Mouse (Mus musculus) CH12.LX (cell line): ENCODE measurements around the gene Nop16. TPM values are rescaled to one million over a fixed set of nuclear protein-coding genes. Genes with fewer than 3 reads are reported as not detected.
A peak's percentile ranks its signal among the peaks of the same experiment; 100 is the strongest.

Source experiments
- DNase-seq: peaks from one replicate; pipeline ENCODE4 v3.0.0-alpha.2; 2013; ENCODE audit errors: extremely low read depth
- H3K27ac ChIP-seq: 2 replicates; pipeline ENCODE4 v1.5.1; 2012; ENCODE audit warnings: low read depth, mild to moderate bottlenecking, control low read depth, moderate library complexity; ENCODE audit not compliant: insufficient read depth
- H3K27me3 ChIP-seq: replicated peaks from 2 replicates; pipeline ENCODE3; 2012; ENCODE audit warnings: inconsistent platforms
- H3K36me3 ChIP-seq, 2 experiments: replicated peaks in 1 of 2; 2 replicates each; pipeline versions ENCODE3 to v1.6.1; 2012; ENCODE audit warnings: inconsistent platforms in 1 of 2, low read length in 1 of 2, mild to moderate bottlenecking in 1 of 2, mixed read lengths in 1 of 2, moderate library complexity in 1 of 2; ENCODE audit not compliant: control insufficient read depth in 1 of 2, insufficient read depth in 1 of 2
- H3K4me1 ChIP-seq, 2 experiments: 2 replicates each; pipeline ENCODE4 v1.6.1; 2012; ENCODE audit warnings: inconsistent platforms in 1 of 2, moderate library complexity in 1 of 2; ENCODE audit not compliant: insufficient read depth in 2 of 2, control insufficient read depth in 1 of 2
- H3K4me2 ChIP-seq: 2 replicates; pipeline ENCODE4 v1.6.1; 2012; ENCODE audit warnings: low read depth, mild to moderate bottlenecking, control low read depth; ENCODE audit not compliant: poor library complexity, insufficient read depth, severe bottlenecking
- H3K4me3 ChIP-seq, 3 experiments: fragments of 150-350 bp in 1 of 3; sonication (generic) in 1 of 3; replicated peaks in 1 of 3; 2 replicates each; pipeline versions ENCODE3 to v1.5.1; 2011 to 2012; ENCODE audit warnings: low read depth in 2 of 3, low read length in 2 of 3, mild to moderate bottlenecking in 2 of 3, moderate library complexity in 2 of 3, control low read depth in 1 of 3, improper control_type of control experiment in 1 of 3, inconsistent platforms in 1 of 3, mixed read lengths in 1 of 3; ENCODE audit not compliant: poor library complexity in 1 of 3
- H3K79me2 ChIP-seq: replicated peaks from 2 replicates; pipeline ENCODE4 v1.6.1; 2012; ENCODE audit warnings: mild to moderate bottlenecking, moderate library complexity; ENCODE audit not compliant: control insufficient read depth, poor library complexity, insufficient read depth, severe bottlenecking; ENCODE audit errors: extremely low read depth
- H3K9ac ChIP-seq: 2 replicates; pipeline ENCODE4 v1.6.1; 2012; ENCODE audit warnings: low read depth, mild to moderate bottlenecking, control low read depth, moderate library complexity; ENCODE audit not compliant: insufficient read depth
- H3K9me3 ChIP-seq: replicated peaks from 2 replicates; pipeline ENCODE3; 2012; ENCODE audit warnings: low read length, inconsistent platforms, mixed read lengths
- BHLHE40 ChIP-seq: IDR thresholded peaks from 2 replicates; pipeline ENCODE4 v1.6.1; 2011; ENCODE audit warnings: mild to moderate bottlenecking, low read depth, low read length, improper control_type of control experiment
- CHD1 ChIP-seq: IDR thresholded peaks from 2 replicates; pipeline ENCODE4 v1.6.1; 2012; ENCODE audit warnings: low read depth, low read length, improper control_type of control experiment, inconsistent platforms
- CHD2 ChIP-seq: IDR thresholded peaks from 2 replicates; pipeline ENCODE4 v1.6.1; 2011; ENCODE audit warnings: low read length, improper control_type of control experiment
- CTCF ChIP-seq, 2 experiments: IDR thresholded peaks in 1 of 2; conservative IDR thresholded peaks in 1 of 2; 2 replicates each; pipeline ENCODE4 v1.5.1; 2011 to 2012; ENCODE audit warnings: low read depth in 2 of 2, low read length in 2 of 2, improper control_type of control experiment in 1 of 2, inconsistent platforms in 1 of 2, mild to moderate bottlenecking in 1 of 2, moderate library complexity in 1 of 2
- E2F4 ChIP-seq: IDR thresholded peaks from 2 replicates; pipeline ENCODE4 v1.6.1; 2011; ENCODE audit warnings: low read depth, low read length, improper control_type of control experiment; ENCODE audit not compliant: insufficient replicate concordance
- ELF1 ChIP-seq: IDR thresholded peaks from 2 replicates; pipeline ENCODE4 v1.6.1; 2014; ENCODE audit warnings: low read depth, mild to moderate bottlenecking, inconsistent platforms, low read length, improper control_type of control experiment
- EP300 ChIP-seq: IDR thresholded peaks from 2 replicates; pipeline ENCODE4 v1.6.1; 2011; ENCODE audit warnings: low read length, improper control_type of control experiment
- ETS1 ChIP-seq: conservative IDR thresholded peaks from 2 replicates; pipeline ENCODE4 v1.6.1; 2012; ENCODE audit warnings: low read depth, mild to moderate bottlenecking, inconsistent platforms, low read length, improper control_type of control experiment, moderate library complexity
- GABPA ChIP-seq: IDR thresholded peaks from 2 replicates; pipeline ENCODE4 v1.6.1; 2012; ENCODE audit warnings: low read depth, low read length, improper control_type of control experiment, inconsistent platforms; ENCODE audit not compliant: insufficient replicate concordance
- HCFC1 ChIP-seq: IDR thresholded peaks from 2 replicates; pipeline ENCODE4 v1.6.1; 2012; ENCODE audit warnings: low read depth, mild to moderate bottlenecking, inconsistent platforms, low read length, improper control_type of control experiment
- IRF4 ChIP-seq: IDR thresholded peaks from 2 replicates; pipeline ENCODE4 v1.6.1; 2014; ENCODE audit warnings: low read depth, mild to moderate bottlenecking, inconsistent platforms, low read length, improper control_type of control experiment
- JUN ChIP-seq: IDR thresholded peaks from 2 replicates; pipeline ENCODE4 v1.6.1; 2011; ENCODE audit warnings: low read depth, mild to moderate bottlenecking, low read length, improper control_type of control experiment, moderate library complexity; ENCODE audit not compliant: insufficient read depth
- JUND ChIP-seq: conservative IDR thresholded peaks from 2 replicates; pipeline ENCODE4 v1.6.1; 2011; ENCODE audit warnings: low read depth, low read length, improper control_type of control experiment
- KAT2A ChIP-seq: IDR thresholded peaks from 2 replicates; pipeline ENCODE4 v1.6.1; 2012; ENCODE audit warnings: low read length, improper control_type of control experiment, inconsistent platforms; ENCODE audit not compliant: insufficient replicate concordance
- MAFK ChIP-seq: IDR thresholded peaks from 2 replicates; pipeline ENCODE4 v1.6.1; 2011; ENCODE audit warnings: low read length, improper control_type of control experiment; ENCODE audit not compliant: insufficient replicate concordance
- MAX ChIP-seq: IDR thresholded peaks from 2 replicates; pipeline ENCODE4 v1.6.1; 2011; ENCODE audit warnings: low read length, improper control_type of control experiment
- MAZ ChIP-seq: IDR thresholded peaks from 2 replicates; pipeline ENCODE4 v1.6.1; 2012; ENCODE audit warnings: low read depth, mild to moderate bottlenecking, inconsistent platforms, low read length, improper control_type of control experiment, moderate library complexity
- MEF2A ChIP-seq: IDR thresholded peaks from 2 replicates; pipeline ENCODE4 v1.6.1; 2014; ENCODE audit warnings: low read depth, mild to moderate bottlenecking, inconsistent platforms, low read length, improper control_type of control experiment, borderline replicate concordance
- MXI1 ChIP-seq: IDR thresholded peaks from 2 replicates; pipeline ENCODE4 v1.6.1; 2011; ENCODE audit warnings: mild to moderate bottlenecking, low read depth, low read length, improper control_type of control experiment
- MYC ChIP-seq: IDR thresholded peaks from 2 replicates; pipeline ENCODE4 v1.6.1; 2011; ENCODE audit warnings: low read depth, mild to moderate bottlenecking, improper control_type of control experiment, low read length
- NELFE ChIP-seq: IDR thresholded peaks from 2 replicates; pipeline ENCODE4 v1.6.1; 2011; ENCODE audit warnings: low read depth, low read length, improper control_type of control experiment
- NRF1 ChIP-seq: IDR thresholded peaks from 2 replicates; pipeline ENCODE4 v1.6.1; 2014; ENCODE audit warnings: low read depth, mild to moderate bottlenecking, inconsistent platforms, low read length, improper control_type of control experiment, moderate library complexity
- PAX5 ChIP-seq: IDR thresholded peaks from 2 replicates; pipeline ENCODE4 v1.6.1; 2012; ENCODE audit warnings: low read length, inconsistent platforms, mixed read lengths
- POLR2A ChIP-seq: IDR thresholded peaks from 2 replicates; pipeline ENCODE4 v1.6.1; 2011; ENCODE audit warnings: low read depth, mild to moderate bottlenecking, improper control_type of control experiment, low read length
- POLR2AphosphoS2 ChIP-seq: IDR thresholded peaks from 2 replicates; pipeline ENCODE4 v1.6.1; 2011; ENCODE audit warnings: low read depth, low read length, improper control_type of control experiment
- RAD21 ChIP-seq: IDR thresholded peaks from 2 replicates; pipeline ENCODE4 v1.6.1; 2011; ENCODE audit warnings: low read depth, mild to moderate bottlenecking, low read length, improper control_type of control experiment, moderate library complexity
- RCOR1 ChIP-seq: conservative IDR thresholded peaks from 2 replicates; pipeline ENCODE4 v1.6.1; 2012; ENCODE audit warnings: low read depth, mild to moderate bottlenecking, inconsistent platforms, low read length, improper control_type of control experiment
- SIN3A ChIP-seq: IDR thresholded peaks from 2 replicates; pipeline ENCODE4 v1.6.1; 2012; ENCODE audit warnings: low read length, improper control_type of control experiment, inconsistent platforms
- SMC3 ChIP-seq: IDR thresholded peaks from 2 replicates; pipeline ENCODE4 v1.6.1; 2011; ENCODE audit warnings: low read depth, low read length, improper control_type of control experiment
- TBP ChIP-seq: conservative IDR thresholded peaks from 2 replicates; pipeline ENCODE4 v1.6.1; 2011; ENCODE audit warnings: low read depth, low read length, improper control_type of control experiment
- TCF12 ChIP-seq: IDR thresholded peaks from 2 replicates; pipeline ENCODE4 v1.6.1; 2014; ENCODE audit warnings: low read depth, mild to moderate bottlenecking, inconsistent platforms, low read length, improper control_type of control experiment
- UBTF ChIP-seq: IDR thresholded peaks from 2 replicates; pipeline ENCODE4 v1.6.1; 2012; ENCODE audit warnings: low read depth, mild to moderate bottlenecking, inconsistent platforms, low read length, improper control_type of control experiment, moderate library complexity
- USF1 ChIP-seq: IDR thresholded peaks from 2 replicates; pipeline ENCODE4 v1.6.1; 2014; ENCODE audit warnings: low read depth, mild to moderate bottlenecking, inconsistent platforms, low read length, improper control_type of control experiment
- USF2 ChIP-seq: conservative IDR thresholded peaks from 2 replicates; pipeline ENCODE4 v1.6.1; 2011; ENCODE audit warnings: low read depth, low read length, improper control_type of control experiment
- ZC3H11A ChIP-seq: IDR thresholded peaks from 2 replicates; pipeline ENCODE4 v1.6.1; 2012; ENCODE audit warnings: low read depth, mild to moderate bottlenecking, inconsistent platforms, low read length, improper control_type of control experiment
- ZKSCAN1 ChIP-seq: IDR thresholded peaks from 2 replicates; pipeline ENCODE4 v1.6.1; 2012; ENCODE audit warnings: low read depth, inconsistent platforms, low read length, improper control_type of control experiment, borderline replicate concordance
- ZMIZ1 ChIP-seq: IDR thresholded peaks from 2 replicates; pipeline ENCODE4 v1.6.1; 2012; ENCODE audit warnings: low read depth, mild to moderate bottlenecking, inconsistent platforms, low read length, improper control_type of control experiment
- ZNF384 ChIP-seq: IDR thresholded peaks from 2 replicates; pipeline ENCODE4 v1.6.1; 2012; ENCODE audit warnings: low read depth, low read length, improper control_type of control experiment, inconsistent platforms
- dilution Hi-C: fragments of 300-500 bp; cut with MboI; formaldehyde crosslinking; loops from 2 replicates; pipeline ENCODE4 v1.14.3; 2020; ENCODE audit warnings: low sequenced_read_pairs; ENCODE audit not compliant: extremely low pct_unique_long_range_greater_than_20kb, extremely low pct_ligation_motif_present
- in situ Hi-C: fragments of 300-500 bp; cut with MboI; formaldehyde crosslinking; loops from 3 replicates; pipeline ENCODE4 v1.14.3; 2019; ENCODE audit warnings: low sequenced_read_pairs, low pct_ligation_motif_present, low pct_unique_long_range_greater_than_20kb, mixed read lengths
- polyA plus RNA-seq: library from polyadenylated mRNA; unstranded; fragments of >175 nt; gene quantifications from 2 replicates; pipeline ENCODE4 v1.2.1, GENCODE M21; 2012; ENCODE audit warnings: low read depth; ENCODE audit not compliant: insufficient read length
- total RNA-seq, 2 experiments: library from RNA; depleted of rRNA; stranded (reverse); fragments of 300-350 nt in 1 of 2; fragments of >200 nt in 1 of 2; gene quantifications; 2 replicates each; pipeline ENCODE4 v1.2.3; 2012 to 2014

Gene Nop16
- total and polyA plus RNA-seq, 3 experiments: 100 to 187 (median 127) TPM

GRCm38 (mm10) chr13:54610972-54611754 is 21.3 kb upstream of the Nop16 start, which contains the start of gene Cltb:
Gene Cltb, minus strand, starts transcription at chr13:54611344.
- Histone ChIP-seq H3K36me3 (peaks cover 0 to 3% of the 10 kb centered on the region in 2 experiments), H3K27ac (no peak within 1 kb of the TSS), H3K9ac (peak within 1 kb of the TSS; percentile 42), H3K4me3 (peak within 1 kb of the TSS; percentile 61 to 74 (median 65)), H3K4me1 (peaks cover under 1 to 10% of the 10 kb centered on the region in 2 experiments; a peak in 2 of 4 replicates), H3K27me3 (no peaks in the 10 kb centered on the region), H3K79me2 (no peaks in the 10 kb centered on the region), H3K4me2 (peak within 1 kb of the TSS; percentile 48), H3K9me3 (no peaks in the 10 kb centered on the region)
- in situ Hi-C loops (no loop called here), dilution Hi-C loops (no loop called here)
- no peak for DNase-seq
- no peak for TF ChIP-seq JUN
- TF ChIP-seq POLR2AphosphoS2: no peak
- no peak for TF ChIP-seq TCF12
- no peak for TF ChIP-seq SMC3
- no peak for TF ChIP-seq E2F4
- no peak for TF ChIP-seq NRF1
- TF ChIP-seq UBTF: peak; percentile 91
- no peak for TF ChIP-seq TBP
- peak; percentile 49 for TF ChIP-seq SIN3A
- TF ChIP-seq PAX5: no peak
- no peak for TF ChIP-seq MYC
- 0 out of 2 replicates have a peak, but pooled peaks have one; percentile 31 for TF ChIP-seq MAZ
- no peak; the same call in 1 of the 2 replicates for TF ChIP-seq EP300
- TF ChIP-seq CTCF (conservative IDR thresholded peaks at IDR 0.05 in 1 of 2, IDR thresholded peaks at IDR 0.05 in 1 of 2; ENCODE audit: low read depth in 2 of 2, low read length in 2 of 2): no peak
- TF ChIP-seq HCFC1: no peak
- TF ChIP-seq ZC3H11A: no peak
- TF ChIP-seq GABPA: no peak
- 0 out of 2 replicates have a peak, but pooled peaks have one; percentile 7 for TF ChIP-seq IRF4
- TF ChIP-seq ZNF384: no peak
- no peak for TF ChIP-seq USF1
- peak; percentile 55; the same call in 1 of the 2 replicates for TF ChIP-seq MAX
- no peak for TF ChIP-seq MAFK
- TF ChIP-seq CHD2: no peak
- TF ChIP-seq USF2: no peak
- no peak for TF ChIP-seq ZKSCAN1
- TF ChIP-seq RAD21: no peak
- TF ChIP-seq ETS1: no peak
- no peak for TF ChIP-seq CHD1
- TF ChIP-seq BHLHE40: peak; percentile 44
- TF ChIP-seq JUND: no peak
- TF ChIP-seq ZMIZ1: peak; percentile 72
- peak; percentile 51; the same call in 1 of the 2 replicates for TF ChIP-seq ELF1
- TF ChIP-seq MEF2A: peak; percentile 13; the same call in 1 of the 2 replicates
- TF ChIP-seq MXI1: peak; percentile 69; the same call in 1 of the 2 replicates
- TF ChIP-seq POLR2A: peak; percentile 50; the same call in 1 of the 2 replicates
- peak; percentile 49; the same call in 1 of the 2 replicates for TF ChIP-seq NELFE
- TF ChIP-seq KAT2A: no peak
- no peak for TF ChIP-seq RCOR1
